Mouse (Mus musculus) heart, postnatal 10 days (tissue): ENCODE measurements around the gene Fam114a2. TPM values are rescaled to one million over a fixed set of nuclear protein-coding genes. Genes with fewer than 3 reads are reported as not detected.

ENCODE experiments used
- DNase-seq, 2 experiments: peaks; one replicate each; pipeline ENCODE4 v3.0.0; 2021
- intact Hi-C: fragments of 180-260 bp; cut with DNase I; formaldehyde crosslinking; loops from one replicate; pipeline ENCODE4 v1.15.1; 2025
- total RNA-seq, 2 experiments: library from RNA; stranded (reverse); gene quantifications; 2 replicates each; pipeline ENCODE4 v1.2.3; 2021

Fam114a2 gene
- total RNA-seq, 2 experiments from 2014 or later = 44.7 to 49.5 TPM

DNA sequence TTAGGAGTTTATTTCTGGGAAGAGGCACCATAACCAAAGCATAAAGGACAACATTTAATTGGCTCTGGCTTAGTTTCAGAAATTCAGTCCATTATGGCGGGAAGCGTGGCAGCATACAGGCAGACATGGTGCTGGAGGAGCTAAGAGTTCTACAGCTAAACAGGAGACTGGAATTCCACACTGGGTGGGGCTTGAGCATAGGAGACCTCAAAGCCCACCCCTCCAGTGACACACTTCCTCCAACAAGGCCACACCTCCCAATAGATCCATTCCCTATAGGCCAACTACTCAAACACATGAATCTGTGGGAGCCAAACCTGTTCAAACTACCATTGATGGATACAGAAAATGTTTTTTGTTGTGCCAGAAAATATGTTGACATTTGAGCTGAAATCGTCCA lies 2.8 kb upstream of the Fam114a2 start:
- intact Hi-C loops = no loop called here
- no peak for DNase-seq

DNA sequence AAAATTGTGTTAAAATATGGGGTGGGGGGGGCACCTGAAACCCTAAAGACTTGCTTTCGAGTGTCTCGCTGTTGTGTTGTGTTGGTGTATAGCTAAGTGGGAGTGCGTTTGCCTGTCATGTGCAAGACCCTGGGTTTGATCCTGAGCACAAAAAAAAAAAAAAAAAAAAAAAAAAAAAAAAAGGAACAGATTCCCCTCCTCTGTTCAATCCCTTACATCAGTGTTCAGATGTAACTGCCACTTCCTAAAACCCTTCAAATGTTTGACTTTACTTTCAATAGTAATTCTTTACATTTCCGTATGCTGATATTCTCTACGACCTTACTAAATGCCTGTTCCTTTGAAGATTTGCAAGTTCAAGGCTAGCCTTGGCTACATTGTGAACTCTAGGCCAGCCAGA lies 887 bp upstream of the Fam114a2 start:
- DNase-seq = no peak
- intact Hi-C loops = no loop called here

- intact Hi-C loops = no loop called here
- no peak for DNase-seq
Measured at GRCm38 (mm10) chr11:57518751-57519148, 333 bp upstream of the Fam114a2 start.

DNA sequence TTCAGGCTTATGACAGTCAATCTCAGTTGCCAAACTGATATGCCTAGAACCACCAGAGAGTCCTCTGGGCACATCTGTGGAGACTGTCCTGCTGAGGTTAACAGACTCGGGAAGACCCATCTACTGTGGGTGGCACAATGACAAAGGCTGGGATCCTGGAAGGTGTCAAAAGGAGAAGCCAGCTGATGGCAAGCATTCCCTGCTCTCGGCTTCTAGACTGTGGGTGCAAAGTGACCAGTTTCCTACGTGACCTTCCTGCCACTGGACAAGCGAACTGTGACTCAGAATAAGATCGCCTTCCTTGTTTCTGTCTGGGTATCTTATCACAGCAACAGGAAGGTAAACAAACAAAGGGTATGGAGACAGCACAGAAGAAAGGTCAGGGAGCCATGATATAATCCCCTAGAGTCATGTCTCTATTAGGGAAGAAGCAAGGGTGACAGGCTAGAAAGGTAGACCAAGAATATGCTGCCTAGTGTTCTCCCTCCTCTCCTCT lies 1.4 kb downstream of the Fam114a2 start:
- no peak for DNase-seq
- intact Hi-C loops = no loop called here

- intact Hi-C loops = no loop called here
Measured at GRCm38 (mm10) chr11:57515218-57515617, 3.2 kb downstream of the Fam114a2 start.

GRCm38 (mm10) chr11:57506899-57507298 lies 11.5 kb downstream of the Fam114a2 start:
- no peak for DNase-seq
- intact Hi-C loops = no loop called here

More at GRCm38 (mm10) chr11:57515218-57515617, 3.2 kb downstream of the Fam114a2 start:
- no peak for DNase-seq

- intact Hi-C loops = no loop called here
- peak; percentile 13 to 20 for DNase-seq
Measured at GRCm38 (mm10) chr11:57503155-57503554, 15.3 kb downstream of the Fam114a2 start.

DNA sequence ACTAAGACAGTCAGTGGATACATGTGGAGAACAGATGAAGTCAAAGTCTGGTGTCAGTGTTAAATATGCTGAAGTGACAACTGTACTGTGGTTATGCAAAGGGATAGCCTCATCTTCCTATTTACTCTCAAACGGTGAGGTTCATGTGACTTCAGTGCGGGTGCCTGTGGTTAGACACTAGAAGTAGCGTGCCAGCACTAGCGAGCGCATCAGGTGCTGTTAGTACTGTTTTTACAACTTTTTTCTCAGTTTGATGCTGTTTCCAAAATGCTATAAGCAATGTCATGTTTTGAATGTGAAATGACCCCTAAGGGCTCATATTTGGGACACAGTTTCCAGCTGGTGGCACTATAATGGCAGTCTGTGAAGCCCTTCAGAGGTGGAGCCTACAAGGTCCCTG lies 20.2 kb downstream of the Fam114a2 start:
- no peak for DNase-seq
- intact Hi-C loops = no loop called here

- intact Hi-C loops = no loop called here
- DNase-seq = no peak
Measured at GRCm38 (mm10) chr11:57497701-57498100, 20.7 kb downstream of the Fam114a2 start.

GRCm38 (mm10) chr11:57496462-57497039 lies 21.9 kb downstream of the Fam114a2 start:
- DNase-seq = no peak
- intact Hi-C loops = no loop called here

DNA sequence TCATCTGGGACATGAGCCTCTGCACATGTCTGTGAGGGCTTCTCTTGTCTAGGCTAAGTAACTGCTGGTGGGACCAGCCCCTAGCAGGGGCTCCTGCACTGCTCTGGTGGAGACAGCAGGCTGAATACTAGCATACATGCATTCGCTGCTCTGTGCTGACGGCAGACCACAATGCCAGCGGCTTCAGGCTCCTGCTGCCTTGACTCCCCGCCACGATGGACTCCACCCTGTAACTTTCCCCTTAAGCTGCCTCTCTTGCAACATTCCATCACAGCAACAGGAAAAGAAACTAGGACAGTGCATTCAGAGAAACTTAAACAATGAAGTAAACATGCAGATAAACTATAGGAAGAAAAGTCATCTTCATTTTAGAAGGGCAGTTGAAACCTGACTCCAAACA lies 30.0 kb downstream of the Fam114a2 start:
- intact Hi-C loops = no loop called here
- no peak for DNase-seq

DNA sequence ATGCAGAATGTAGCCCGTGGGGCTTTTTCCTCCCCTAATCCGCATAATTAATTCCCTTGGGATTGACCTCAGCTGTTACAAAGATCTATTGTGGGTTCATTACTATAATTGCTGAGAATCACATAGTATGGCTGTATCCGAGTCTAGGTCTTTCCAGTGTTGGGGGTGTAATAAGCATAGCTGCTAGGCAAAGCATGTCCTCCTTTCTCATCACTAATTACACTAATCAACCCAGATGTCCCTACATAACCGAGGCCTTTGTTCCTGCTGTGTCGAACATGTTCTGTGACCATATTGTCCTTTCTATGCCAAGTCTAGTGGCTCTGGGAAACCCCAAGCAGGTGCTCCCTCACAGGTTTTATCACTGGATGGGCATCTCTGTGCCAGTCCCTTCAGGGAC lies 40.3 kb downstream of the Fam114a2 start:
- no peak for DNase-seq
- intact Hi-C loops = loop anchor here (5.0 kb wide), 1 partner anchor 454 kb away; no protein-coding TSS in a partner anchor

DNA sequence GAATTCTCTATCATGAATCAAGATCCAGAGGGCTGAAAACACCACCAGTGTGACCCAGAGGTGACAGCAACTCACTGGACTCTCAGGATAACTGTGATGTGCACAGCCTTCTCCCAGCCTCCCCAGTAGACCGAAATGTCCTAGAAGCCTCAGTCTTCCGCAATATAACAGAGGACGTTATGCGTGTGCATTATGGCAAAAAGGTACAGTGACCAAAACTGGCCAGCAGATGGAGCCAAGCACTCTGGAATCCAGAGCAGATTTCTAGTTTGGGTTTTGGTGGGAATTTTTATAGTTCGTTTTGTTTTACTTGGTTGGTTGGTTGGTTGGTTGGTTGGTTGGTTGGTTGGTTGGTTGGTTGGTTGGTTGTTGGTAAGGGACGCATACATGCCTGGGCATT lies 43.3 kb downstream of the Fam114a2 start:
- intact Hi-C loops = loop anchor here (5.0 kb wide), 1 partner anchor 457 kb away; no protein-coding TSS in a partner anchor

DNA sequence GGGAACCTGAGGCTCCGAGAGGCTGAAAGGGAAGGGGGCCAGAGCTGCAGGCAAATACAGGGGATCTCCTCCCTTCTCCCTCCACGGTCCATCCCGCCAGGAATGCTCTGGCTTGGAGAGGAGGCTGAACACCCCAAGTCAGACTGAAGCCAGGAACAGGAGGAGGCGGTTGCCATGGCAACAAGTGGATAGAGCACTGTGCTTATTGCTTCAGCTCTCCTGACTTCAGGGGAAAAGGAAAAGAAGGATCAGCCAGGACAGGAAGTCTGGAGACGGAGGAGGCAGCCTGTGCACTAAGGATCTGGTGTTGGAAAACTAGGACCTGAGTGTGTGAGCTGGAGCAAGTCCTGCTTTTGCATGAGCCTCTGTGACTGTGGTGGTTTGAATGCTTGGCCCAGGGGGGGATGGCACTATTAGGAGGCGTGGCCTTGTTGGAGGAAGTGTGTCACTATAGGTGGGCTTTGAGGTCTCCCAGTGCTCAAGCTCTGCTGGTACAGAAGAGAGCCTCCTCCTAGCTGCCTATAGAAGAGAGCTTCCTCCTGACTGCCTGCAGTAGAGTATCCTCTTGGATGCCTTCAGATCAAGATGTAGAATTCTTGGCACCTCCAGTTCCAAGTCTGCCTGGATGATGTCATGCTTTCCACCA lies 44.0 kb downstream of the Fam114a2 start:
- intact Hi-C loops = loop anchor here (1.0 kb wide), 1 partner anchor 304 kb away; no protein-coding TSS in a partner anchor
- no peak for DNase-seq

More for the DNA sequence above, 43.3 kb downstream of the Fam114a2 start:
- peak; percentile 39 to 58 for DNase-seq

DNA sequence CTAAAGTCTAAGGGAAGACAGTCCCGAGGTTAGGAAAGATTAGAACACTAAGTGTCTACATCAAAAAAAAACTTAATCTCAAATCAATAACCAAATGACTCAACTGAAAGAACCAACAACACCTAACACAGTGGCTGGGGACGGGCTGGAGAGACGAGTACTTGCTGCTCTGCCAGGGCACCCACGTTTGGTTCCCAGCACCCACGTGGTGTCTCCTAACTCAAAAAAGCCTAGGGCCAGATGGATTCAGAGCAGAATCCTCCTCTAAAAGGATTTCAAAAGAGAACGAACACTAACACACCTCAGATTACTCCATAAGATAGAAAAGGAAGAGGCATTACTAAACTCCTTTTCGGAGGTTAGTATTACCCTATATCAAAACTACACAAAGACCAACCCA lies 47.4 kb downstream of the Fam114a2 start:
- DNase-seq = no peak
- intact Hi-C loops = no loop called here

DNA sequence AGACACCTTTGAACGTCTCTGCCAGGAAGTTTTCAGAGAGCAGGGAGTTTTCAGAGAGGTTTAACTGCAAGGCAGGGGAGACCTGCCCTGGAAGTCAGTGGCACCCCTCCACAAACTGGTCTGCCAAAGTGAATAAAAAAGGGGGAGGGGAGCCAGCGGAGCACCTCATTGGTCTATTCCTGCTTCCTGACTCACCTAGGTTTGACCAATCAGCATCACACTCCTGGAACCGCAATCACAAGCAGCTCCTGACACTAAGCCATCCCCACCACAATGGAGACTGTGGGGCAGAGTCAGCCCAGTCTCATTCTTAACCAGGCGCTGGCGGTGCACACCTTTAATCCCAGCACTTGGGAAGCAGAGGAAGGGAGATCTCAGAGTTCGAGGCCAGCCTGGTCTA lies 48.4 kb downstream of the Fam114a2 start:
- intact Hi-C loops = no loop called here

DNA sequence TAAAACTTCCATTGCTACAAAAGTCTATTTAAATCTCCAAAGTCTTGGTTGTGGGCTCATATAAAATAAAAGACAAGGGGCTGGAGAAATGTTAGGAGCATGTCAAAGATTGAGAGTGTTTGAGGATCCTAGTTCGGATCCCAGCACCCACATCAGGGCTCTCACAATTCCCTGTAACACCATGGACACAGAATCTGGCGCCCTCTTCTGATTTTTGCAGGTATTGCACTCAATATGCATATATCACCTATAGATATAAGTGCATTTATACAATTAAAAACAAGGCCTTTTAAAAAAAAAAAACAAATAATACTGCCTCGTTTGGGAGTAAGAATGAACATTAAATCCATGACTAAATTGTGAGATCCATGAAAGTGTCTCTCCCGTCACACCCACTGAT lies 49.7 kb downstream of the Fam114a2 start:
- intact Hi-C loops = loop anchor here (5.0 to 10.0 kb wide), 2 partner anchors 156 to 1244 kb away; no protein-coding TSS in a partner anchor
- no peak for DNase-seq

More for the DNA sequence above, 48.4 kb downstream of the Fam114a2 start:
- DNase-seq = no peak

DNA sequence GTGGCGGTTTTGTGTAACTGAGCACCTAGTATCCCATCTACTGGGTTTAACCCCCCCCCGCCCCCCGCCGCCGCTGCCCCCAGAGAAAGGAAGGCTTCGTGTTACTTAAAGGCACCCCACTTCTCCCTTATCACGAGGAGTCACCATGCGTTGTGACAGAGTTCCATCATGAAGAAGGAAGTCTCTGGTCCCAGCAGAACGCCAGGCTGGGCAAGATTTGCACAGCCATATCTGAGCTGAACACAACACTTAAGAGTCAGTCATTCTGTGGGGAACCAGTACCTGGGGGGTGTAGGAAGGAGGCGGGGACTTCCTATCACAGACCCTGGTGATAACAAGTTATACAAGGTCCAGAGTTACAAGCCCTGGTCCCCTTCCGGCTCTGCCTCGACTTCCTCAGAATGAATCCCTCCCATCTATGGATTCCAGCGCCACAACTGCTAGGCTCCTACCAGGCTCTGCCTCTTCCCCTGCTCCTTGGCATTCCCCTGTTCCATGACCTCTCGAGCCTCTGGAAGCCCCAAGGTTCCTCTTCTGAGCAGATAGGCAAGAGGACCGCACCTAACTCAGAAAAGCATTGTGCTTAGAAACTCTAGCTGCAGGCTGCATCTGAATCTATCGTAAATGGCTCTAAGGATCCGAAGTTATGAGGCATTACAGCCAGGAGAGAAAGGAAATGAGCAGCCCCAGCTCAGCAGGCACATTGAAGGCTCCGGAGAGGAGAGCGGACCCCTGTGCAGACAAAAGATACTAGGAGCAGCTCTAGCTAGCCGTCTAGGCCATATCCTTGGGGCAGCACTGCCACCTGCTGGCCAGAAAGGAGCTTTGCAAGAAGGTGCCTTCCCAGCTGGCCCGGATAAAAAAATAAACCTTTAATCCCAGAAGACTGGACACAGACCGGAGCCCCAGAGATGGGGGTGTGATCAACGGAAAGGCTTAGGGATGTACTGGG lies 51.0 kb downstream of the Fam114a2 start:
- intact Hi-C loops = loop anchor here (1.0 to 10.0 kb wide), 5 partner anchors 41 to 1336 kb away; no protein-coding TSS in a partner anchor
- peak; percentile 63 to 77 for DNase-seq

DNA sequence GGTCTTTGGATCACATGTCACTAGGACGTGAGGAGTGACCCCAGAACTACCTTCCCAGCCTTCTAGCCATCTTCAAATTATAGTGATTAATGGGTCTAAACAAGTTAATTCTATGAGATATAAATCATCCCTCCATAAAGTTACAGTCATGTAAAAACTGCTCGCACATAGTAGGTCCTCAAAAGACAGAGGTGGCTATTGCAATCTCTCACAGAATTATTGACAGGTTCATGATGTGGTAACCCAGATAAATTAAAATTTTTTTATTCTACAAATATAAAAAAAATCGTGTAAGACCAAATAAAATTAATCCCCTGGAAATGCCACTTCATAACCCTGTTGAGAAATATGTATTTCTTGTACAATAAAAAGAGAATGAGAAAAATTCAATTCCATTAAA lies 52.6 kb downstream of the Fam114a2 start:
- intact Hi-C loops = loop anchor here (5.0 to 10.0 kb wide), 2 partner anchors 154 to 1241 kb away; no protein-coding TSS in a partner anchor
- no peak for DNase-seq

DNA sequence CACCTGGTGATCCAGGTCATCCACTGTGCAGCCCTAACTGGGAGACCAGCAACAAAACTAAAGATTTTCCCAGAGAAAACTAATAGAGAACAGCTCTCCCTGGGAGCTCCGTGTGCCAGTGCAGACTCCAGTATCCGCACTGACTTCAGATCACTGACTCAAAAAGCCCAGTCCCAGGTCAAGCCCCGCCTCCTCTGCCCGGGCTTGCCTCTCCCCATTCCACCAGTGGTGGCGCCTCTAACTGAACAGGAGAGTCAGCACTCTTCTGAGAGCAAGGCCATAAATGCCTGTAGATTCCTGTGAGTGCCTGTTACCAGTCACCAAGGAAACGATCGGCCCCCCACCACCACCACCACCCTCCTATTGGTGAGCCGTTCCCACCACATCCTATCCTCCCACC lies 53.4 kb downstream of the Fam114a2 start:
- no peak for DNase-seq
- intact Hi-C loops = loop anchor here (5.0 to 10.0 kb wide), 2 partner anchors 153 to 1240 kb away; no protein-coding TSS in a partner anchor

DNA sequence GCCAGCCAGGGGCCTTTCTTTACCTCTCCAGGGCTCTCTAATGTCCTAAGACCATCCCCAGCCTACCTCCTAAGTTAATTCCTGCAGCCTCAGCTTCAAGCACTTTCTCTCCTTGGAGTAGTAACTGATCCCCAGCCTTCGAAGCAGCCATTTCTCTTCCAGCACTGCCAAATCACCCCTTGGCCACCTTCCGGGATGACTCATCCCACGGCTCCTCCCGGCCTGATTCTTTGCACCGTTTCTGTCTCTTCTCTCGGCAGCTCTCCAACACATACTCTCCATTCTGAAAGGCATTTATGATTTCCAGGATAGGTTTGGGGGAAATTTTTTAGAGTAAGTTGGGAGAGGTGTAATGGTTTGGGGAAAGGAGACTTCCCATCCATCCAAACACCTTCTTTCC lies 58.7 kb downstream of the Fam114a2 start:
- intact Hi-C loops = loop anchor here (10.0 kb wide), 1 partner anchor 1235 kb away; no protein-coding TSS in a partner anchor
- peak in 1 of 2 experiments; percentile 31 for DNase-seq
